Mouse (Mus musculus) monocyte, adult 2 months (primary cell): ENCODE data around the gene Plekhh1.
A peak's percentile ranks its signal among the peaks of the same experiment; 100 is the strongest.
"Not testable (repeated sequence)": the region's sequence is repeated elsewhere in the genome, so short reads cannot be mapped to it uniquely, and the experiment has no call there.

ENCODE experiments used
- DNase-seq, 2 experiments: peaks; one replicate each; pipeline ENCODE4 v3.0.0; 2022; ENCODE audit warnings: low spot score in 2 of 2, low read depth in 1 of 2

Gene Plekhh1

DNA sequence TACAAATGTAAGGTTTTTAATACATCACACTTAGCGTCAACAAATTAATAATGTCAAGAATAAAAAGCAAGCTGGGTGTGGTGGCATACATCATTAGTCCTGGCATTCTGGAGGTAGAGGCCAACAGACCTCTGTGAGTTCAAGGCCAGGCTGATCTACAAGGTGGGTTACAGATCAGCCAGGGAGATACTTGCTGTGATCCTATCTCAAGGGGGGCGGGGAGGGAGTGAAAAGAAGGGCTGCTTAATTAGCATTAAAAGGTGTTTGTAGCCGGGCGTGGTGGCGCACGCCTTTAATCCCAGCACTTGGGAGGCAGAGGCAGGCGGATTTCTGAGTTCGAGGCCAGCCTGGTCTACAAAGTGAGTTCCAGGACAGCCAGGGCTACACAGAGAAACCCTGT lies 1.4 kb upstream of the Plekhh1 start:
- not testable (repeated sequence) for DNase-seq

DNA sequence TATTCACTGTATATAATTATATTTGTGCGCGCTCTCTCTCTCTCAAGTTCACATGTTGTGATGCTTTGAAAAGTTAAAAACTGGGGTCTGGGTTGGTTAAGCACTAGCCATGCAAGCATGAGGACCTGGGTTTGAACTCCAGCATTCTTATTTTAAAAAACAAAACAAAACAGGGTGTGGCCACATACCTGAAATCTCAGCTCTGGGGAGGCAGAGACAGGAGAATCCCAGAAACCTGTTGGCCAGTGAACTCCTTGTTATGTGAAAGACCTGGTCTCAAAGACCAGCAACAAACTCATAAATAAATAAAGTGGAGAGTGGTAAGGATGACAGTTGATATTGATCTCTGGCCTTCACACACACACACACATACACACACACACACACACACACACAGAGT lies 5.4 kb downstream of the Plekhh1 start:
- DNase-seq: no peak

DNA sequence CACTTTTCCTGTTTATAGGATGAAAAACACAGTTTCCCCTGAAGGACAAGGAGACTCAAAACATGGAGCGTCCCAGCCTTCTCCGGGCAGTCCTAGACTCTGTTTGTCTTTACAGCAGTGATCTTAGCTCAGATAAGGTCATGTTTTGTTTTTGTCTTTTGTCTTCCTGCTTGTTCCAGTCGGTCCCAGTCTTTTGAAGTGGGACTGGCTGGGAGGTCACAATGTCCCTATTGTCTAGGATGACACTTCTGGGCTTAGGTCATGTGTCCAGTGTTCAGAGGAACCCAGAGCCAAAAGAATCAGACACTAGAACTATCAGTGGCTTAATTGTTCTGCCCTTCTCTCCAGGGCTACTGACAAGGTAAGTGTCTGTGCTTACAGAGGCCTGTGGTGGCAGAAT lies 6.4 kb downstream of the Plekhh1 start:
- no peak for DNase-seq

DNA sequence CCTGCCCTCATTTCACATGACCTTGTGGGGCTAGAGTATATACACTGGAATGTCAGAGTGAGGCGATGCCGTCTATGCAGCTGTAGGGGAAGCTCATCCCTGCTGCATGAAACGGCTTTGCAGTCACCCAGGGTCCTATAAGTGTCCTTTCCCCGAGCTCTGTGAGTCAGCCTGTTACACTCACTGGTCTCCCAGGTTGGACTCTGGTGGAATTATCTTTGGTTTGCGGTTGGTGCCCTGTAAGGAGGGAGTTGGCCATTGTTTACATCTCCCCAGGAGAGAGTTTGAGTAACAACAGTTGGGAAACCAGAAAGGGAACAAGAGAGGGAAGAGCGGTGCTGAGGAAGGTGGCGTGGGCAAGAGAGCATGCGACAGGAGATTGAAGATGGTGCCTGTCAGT lies 10.7 kb downstream of the Plekhh1 start:
- no peak for DNase-seq

DNA sequence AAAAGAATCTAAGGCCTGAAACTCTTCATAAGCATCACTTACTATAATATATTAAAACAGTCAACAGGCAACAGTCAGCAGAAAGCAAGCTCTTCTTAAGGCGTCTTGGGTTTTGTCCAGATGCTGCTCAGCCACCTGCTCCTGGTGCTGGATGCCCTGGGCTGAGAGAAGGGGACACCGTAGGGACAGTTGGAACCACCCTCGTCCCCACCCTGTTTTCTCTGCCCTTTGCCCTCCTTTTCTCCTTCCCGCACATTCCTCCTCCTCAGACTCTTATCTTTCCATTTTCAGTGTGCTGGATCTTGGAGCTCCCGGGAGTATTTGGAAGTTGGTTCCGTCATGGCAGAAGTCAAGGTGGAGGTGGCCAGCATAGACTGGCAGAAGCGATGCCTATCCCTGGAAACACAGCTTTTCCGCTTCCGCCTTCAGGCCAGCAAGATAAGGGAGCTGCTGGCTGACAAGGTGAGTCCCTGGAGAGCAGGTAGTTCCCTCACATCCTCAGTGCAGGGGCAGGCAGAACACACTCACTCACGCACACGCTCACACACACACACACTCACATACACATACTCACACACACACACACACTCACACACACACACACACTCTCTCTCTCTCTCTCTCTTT lies 11.4 kb downstream of the Plekhh1 start:
- no peak for DNase-seq

DNA sequence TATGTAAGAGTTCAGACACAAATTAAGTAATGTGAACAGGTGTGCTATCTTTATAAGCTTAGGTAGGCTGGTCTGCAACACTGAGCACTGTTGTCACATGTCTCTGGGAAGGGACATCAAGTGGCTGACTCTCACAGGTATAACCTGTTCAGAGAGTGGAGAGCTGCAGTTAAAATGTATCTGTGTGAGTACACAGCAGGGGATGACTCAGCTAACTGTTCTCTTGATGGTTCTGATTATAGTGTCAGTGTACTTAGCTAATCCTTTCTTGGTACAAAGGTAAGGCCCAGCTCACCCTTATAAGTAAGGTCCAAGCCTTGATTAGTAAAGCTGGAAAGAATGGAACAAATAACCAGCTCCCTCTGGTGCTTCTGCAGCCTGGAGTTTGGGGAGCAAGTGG lies 12.5 kb downstream of the Plekhh1 start:
- no peak for DNase-seq

DNA sequence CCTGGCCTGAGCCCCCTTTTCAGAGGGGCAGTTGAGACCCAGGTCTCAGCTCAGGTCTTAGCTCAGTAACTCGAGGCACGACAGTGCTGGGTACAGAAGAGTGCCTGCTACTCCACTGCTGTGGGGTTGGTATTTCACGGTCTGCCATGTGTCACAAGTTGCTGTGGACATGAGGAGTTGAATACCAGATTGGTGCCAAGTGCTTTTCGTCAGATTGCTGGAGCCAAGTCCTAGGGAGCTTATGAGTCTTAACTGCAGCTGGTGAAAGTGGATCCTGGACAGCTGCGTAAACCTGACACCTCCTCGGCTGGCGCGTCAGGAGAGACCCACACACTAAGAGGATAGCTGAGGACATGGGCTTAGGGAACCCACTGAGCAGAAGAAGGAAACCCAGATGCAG lies 15.7 kb downstream of the Plekhh1 start:
- DNase-seq: no peak

DNA sequence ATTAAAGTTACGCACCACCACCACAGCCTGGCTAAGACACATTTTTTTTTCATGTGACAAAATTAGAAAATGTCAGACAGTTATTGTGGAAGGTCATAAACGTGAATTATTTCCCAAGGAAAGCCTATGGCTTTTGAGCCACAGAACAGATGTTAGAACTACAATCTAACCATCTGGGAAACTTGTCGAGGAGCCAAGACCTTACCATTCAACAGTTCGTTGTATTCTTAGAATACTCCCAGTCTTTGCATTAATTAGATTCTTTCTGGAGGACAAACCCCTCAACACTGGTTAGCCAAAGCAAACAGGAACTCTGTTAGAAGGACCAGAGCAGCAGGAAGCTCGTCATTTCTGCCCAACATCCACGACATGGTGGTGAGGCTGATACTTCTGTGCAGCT lies 17.2 kb downstream of the Plekhh1 start:
- DNase-seq: no peak

DNA sequence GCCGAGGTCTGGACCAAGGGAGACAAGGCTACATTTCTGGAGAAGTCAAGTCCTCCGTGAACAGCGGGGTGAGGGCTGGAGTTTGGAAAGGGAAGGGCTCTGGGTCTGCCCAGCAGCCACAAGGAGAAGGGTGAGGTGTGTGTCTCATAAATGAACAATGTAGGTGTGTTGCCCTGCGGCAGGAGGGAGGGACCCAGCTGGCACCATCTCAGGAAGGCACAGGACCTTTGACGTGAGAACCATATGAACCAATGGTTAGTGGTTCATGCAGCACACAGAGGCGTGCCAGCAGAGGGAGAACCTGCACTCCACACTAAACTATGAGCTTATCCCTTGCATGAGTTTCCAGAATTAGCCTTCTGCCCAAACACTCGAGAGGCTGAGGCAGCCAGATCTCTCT lies 18.2 kb downstream of the Plekhh1 start:
- no peak for DNase-seq

DNA sequence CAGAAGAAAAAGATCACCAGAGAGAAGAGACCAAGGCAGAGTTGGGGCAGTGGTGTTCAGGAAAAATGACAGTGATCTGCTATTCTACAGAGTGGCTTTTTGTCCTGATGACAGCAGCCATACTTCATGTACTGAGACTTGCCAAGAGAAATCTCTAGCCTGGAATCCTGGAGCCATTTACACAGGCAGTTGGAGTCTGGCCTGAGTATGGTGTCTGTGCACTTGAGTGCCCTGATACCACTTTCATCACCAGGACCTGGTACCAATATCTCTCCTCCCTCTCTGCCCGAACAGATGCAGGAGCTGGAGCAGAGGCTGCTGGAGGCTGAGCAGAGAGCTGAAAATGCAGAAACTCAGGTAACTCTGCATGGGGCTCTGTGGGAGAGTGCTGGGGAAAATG lies 19.9 kb downstream of the Plekhh1 start:
- no peak for DNase-seq

DNA sequence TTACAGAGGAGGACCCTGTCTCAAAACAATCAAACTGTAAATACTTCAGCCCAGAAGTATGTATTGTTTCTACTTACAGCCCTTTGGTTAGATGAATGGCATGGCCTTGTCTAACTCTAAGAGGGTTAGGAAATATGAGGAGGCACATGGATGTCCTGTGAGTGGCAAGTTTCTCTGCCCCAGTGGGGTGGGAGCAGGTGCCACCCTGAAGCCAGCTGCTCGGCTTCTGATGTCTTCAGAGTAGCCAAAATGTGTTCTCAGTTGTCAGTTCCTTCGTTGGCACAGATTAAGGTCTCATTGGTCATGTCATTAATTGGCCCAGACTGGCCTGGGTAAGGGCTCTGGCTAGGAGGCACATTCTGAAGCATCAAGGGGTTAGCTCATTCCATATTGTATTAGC lies 20.8 kb downstream of the Plekhh1 start:
- no peak for DNase-seq

DNA sequence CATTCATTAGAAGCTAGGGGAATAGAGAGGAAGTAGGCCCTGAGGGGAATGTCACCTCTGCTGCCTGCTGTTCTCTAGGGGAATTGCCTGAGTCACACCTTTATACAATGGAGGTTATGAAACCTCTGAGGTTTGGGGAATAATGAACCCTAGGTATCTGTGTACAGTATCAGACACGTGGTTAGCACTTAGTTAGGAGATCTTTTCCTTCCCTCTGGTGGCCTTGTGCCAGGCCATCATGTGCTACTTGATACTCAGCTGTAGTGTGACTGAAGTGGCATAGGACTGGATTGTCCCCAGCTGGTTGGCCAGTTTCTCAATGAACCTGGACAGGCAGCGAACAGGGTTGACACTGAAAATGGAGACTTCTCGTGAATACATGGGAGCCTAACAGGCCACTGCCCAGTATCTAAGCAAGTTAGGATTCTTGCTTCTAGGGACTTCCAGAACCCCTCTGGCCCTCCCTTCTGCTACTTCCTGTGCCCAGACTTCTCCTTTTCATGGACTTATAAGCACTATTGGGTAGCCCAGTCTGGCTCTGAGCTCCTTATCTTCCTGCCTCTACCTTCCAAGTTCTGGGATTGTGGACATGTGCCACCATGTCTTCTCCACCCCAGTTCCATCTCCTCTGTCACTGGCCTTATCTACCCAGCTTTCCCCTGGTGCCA lies 21.7 kb downstream of the Plekhh1 start:
- no peak for DNase-seq

DNA sequence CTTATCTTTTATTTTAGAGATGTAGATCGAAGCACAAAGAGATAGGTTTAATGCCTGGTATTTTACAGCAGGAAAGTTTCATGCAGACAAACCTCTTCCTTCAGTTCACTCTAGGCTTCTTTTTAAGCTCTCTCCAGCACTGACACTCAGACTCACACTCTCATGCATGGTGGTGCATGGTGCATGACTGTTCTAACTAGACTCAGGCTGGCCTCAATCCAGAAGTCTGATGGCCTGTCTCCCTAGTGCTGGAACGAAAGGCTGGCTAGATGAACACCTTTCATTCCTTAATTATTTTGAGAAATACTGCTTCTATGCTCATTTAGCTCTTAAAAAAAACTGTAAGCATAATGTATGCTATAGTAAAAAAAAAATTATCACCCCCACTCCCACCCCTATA lies 23.1 kb downstream of the Plekhh1 start:
- no peak for DNase-seq

DNA sequence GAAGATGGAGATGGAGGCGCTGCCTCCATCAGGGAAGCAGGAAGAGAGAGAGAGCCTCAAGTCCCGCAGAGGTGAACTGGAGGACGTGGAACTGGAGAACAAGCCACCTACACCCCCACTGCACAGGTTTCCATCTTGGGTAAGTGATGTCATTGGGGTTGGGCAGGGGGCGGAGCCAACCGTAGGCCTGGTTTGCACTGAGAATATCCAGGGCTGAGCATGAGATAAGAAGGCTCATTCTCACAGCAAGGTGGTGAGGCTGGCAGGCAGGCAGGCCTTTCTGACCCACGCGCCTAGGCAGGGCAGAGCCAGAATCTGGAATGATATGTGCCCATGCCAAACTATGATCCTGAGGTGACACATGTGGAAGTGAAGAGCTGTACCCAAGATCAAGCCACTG lies 26.3 kb downstream of the Plekhh1 start:
- no peak for DNase-seq

DNA sequence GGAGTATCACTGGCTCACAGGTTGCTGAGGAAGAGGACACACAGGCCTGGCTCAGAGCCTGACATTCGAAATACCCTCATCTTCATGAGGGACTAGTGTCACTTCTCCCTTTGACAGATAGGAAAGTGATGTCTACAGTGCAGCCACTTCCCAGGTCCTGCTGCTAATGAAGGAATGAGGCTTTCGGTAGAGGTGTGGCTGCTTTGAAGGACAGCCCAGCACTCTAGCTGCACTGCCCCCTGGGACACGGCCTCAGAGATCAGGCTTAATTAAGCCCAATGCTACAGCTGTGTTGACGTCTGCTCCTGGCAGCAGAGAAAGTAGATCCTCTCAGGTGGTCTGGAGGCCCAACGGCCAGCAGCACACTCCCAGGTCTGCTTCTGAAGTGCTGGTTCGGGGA lies 30.6 kb downstream of the Plekhh1 start:
- no peak for DNase-seq

DNA sequence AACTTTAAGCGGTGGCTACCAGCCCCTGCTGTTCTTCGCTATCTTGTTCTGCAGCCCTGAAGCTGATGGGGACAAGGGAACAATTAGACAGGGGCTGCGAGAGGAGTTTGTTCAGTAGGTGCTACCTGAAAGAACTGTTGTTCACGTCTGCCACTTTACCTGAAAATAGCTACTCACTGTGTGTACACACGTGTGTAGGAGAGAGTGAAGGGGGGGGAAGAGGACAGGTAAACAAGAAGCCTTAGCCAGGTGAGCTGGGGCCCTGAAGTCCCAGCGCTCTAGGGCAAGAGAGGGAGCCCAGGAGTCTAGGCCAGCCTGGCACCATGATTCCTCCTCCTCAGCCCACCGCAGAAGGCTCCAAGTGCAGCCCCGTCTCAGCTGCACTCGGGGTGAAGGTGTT lies 31.2 kb downstream of the Plekhh1 start:
- DNase-seq: no peak

DNA sequence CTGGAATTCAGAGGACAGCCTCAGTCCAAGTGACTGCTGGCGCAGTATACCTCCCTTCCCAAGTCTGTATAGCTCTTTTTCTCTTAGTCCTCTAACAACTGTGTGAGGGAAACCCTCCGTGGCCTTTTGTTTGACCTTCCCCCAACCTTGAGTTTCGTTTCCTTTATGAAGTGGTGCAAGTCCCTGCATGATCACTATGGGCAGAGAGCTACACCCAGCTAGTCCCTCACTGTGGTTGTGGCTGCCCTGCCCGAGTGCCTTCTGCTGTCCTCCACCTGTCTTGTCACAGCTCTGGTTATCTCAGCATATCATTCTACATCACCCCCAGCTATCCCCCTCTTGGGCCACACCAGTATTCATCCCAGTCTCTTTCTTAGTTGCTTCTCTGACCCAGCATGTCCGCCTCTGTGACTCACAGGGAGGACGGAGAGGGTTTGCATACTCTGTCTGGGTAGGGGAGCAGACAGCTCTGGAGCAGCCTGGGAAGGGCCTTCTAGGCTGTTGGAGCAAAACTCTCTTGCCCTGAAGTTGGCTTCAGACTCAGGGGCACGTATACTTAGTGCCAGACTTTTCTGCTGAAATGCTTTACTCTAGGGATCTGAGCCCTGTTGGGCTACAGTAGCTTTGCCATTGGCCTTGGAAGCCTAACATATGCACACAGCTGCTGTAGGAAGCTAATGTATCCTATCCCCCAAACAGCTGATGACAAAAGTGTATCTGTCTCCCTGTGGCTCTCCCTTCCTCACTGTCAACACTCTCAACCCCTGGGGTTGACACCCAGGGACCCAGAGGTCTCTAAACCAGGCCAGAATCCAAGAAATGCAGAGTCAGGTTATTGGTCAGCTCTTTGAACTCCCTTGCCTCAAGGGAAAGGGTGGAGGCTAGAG lies 32.0 kb downstream of the Plekhh1 start:
- DNase-seq: peak; percentile 44 to 59

DNA sequence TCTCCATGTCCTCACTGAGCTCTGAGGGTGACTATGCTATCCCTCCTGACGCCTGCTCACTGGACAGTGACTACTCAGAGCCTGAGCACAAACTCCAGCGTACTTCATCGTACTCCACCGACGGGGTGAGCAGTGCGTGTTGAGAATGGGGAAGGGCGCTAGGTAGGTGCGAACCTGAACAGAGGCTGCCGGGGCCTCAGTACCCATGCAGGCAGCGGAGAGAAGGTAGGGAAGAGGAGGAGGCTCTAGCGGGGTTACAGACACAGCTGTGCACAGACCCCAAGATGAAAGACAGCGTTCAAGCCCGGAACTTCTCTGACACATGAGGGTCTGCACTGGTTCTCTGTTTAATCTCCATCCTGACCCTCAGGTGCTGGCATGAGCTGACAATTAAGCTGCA lies 35.5 kb downstream of the Plekhh1 start:
- DNase-seq: no peak

DNA sequence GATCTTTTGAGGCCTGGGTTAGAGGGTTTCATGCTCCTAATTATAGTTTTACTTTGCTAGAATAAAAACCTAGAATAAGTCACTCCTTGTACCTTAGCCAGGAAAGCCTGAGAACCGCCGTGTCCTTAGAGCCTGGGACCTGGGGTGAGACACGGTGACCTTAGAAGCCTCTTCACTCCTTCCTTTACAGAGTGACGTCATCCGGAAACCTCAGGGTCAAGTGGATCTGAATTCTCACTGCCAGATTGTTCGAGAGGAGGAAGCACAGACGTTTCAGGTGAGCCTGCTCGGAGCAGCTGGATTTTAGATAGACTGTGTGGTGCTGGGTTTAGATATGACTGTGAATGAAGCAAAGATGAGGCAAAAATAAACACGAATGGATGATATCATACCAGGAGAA lies 37.5 kb downstream of the Plekhh1 start:
- DNase-seq: no peak

DNA sequence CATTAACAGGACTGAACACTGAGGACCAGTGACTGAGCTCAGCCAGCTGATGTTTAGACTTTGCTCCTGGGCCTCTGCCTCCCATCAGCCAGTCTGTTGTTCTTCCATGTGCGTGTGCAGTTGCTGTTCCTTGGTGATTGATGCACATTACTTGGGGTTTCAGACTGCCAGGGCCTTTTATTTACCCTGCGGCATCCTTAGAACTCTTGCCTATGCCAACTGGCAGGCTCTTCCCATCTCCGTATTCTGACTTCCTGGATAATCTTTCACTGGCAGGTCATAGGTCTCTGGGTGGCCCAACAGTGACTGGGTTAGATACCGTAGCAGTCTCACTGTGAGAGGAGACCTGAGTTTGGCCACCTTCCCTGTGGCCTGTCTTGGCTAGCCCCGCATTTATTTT lies 38.6 kb downstream of the Plekhh1 start:
- DNase-seq: no peak

DNA sequence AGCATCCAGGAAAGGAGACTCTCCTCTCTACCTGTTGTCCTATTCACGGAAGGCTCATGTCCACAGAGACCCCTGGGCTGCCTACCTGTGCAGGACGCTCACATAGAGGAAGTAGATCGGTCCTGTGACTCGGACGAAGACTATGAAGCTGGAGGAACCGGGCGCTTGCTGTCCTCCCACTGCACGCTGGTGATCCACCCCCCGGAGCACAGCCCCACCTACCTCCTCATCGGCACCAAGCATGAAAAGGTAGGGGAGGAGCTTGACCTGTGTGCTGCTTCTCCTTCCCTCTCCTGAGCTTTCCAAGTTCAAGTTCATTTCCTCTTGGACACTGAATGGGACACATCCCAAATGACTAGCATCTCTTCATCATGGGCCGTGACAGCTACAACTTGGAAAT lies 39.3 kb downstream of the Plekhh1 start:
- DNase-seq: no peak

DNA sequence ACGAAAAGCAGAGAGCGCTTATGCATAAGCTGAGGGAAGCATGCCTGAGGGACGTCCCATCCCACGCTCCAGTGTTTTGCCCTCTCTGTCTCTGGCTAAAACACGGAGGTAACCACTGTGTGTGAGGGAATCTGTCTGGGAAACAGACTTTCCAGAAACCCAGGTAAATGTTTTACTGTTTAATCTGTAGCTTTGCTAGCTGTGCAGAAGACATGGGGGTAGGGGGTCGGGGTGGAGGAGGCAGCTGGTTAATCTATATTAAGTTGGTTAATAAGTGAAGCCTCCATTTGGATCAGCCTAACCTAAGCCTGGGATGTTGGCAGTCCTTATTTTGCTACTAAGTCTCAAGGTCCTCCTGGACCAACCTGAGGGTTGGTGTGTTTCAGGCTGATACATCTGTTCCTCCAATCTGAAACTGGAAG lies 40.2 kb downstream of the Plekhh1 start:
- DNase-seq: no peak
